Mouse (Mus musculus) heart, postnatal 0 days (tissue): ENCODE data around the gene Lhfpl2. TPM values are rescaled to one million over a fixed set of nuclear protein-coding genes. Genes with fewer than 3 reads are reported as not detected.

Experiments used
- ATAC-seq: fragments of 200-750 bp; cut with Nextera tagmentation; 2 replicates; pipeline ENCODE4 v1.8.0; 2017; ENCODE audit warnings: low read depth, moderate number of reproducible peaks, moderate library complexity; ENCODE audit not compliant: insufficient read depth
- DNase-seq: peaks from one replicate; pipeline ENCODE4 v3.0.0-alpha.2; 2016; ENCODE audit warnings: low spot score
- H3K27ac ChIP-seq: fragments of 300-500 bp; sonication (generic); 2 replicates; pipeline ENCODE4 v1.5.1; 2014; ENCODE audit warnings: low read depth, mild to moderate bottlenecking
- H3K27me3 ChIP-seq: fragments of 300-500 bp; sonication (generic); 2 replicates; pipeline ENCODE4 v1.6.1; 2014; ENCODE audit warnings: low read length, mixed read lengths; ENCODE audit not compliant: control insufficient read depth, insufficient read depth
- H3K36me3 ChIP-seq: fragments of 300-500 bp; sonication (generic); replicated peaks from 2 replicates; pipeline ENCODE4 v1.6.1; 2014; ENCODE audit warnings: low read length, mixed read lengths; ENCODE audit not compliant: control insufficient read depth, insufficient read depth
- H3K4me1 ChIP-seq: fragments of 300-500 bp; sonication (generic); 2 replicates; pipeline ENCODE4 v1.6.1; 2014; ENCODE audit warnings: antibody characterized with exemption; ENCODE audit not compliant: control insufficient read depth, insufficient read depth
- H3K4me2 ChIP-seq: fragments of 300-500 bp; sonication (generic); 2 replicates; pipeline ENCODE4 v1.6.1; 2014; ENCODE audit warnings: low read depth, mild to moderate bottlenecking, low read length, moderate library complexity
- H3K4me3 ChIP-seq: fragments of 300-500 bp; sonication (generic); 2 replicates; pipeline ENCODE4 v1.5.1; 2014; ENCODE audit warnings: low read depth, low read length
- H3K9ac ChIP-seq: fragments of 300-500 bp; sonication (generic); replicated peaks from 2 replicates; pipeline ENCODE4 v1.6.1; 2014; ENCODE audit warnings: low read depth, low read length, mixed read lengths
- H3K9me3 ChIP-seq: fragments of 300-500 bp; sonication (generic); replicated peaks from 2 replicates; pipeline ENCODE4 v1.6.1; 2016; ENCODE audit warnings: low read length; ENCODE audit not compliant: control insufficient read depth
- CTCF ChIP-seq: IDR thresholded peaks from 2 replicates; pipeline ENCODE4 v1.5.1; 2016; ENCODE audit warnings: antibody characterized with exemption, control low read depth, low read depth
- EP300 ChIP-seq: IDR thresholded peaks from 2 replicates; pipeline ENCODE4 v1.6.1; 2016; ENCODE audit warnings: antibody characterized with exemption, low read depth
- WGBS: fragments of 180-500 bp; shearing (Covaris S2); extraction: QIAGEN DNeasy Blood & Tissue Kit; methylation state at CpG from one replicate; pipeline ENCODE4 v1.1.7; 2014; 5-methylcytosine and 5-hydroxymethylcytosine counted together
- polyA plus RNA-seq: library from polyadenylated mRNA; unstranded; fragments of >200 nt; fragmentation: Nextera tagmentation; extraction: Ambion mirVana; gene quantifications from 2 replicates; pipeline ENCODE4 v1.2.1, GENCODE M21; 2015
- total RNA-seq: library from RNA; depleted of rRNA; stranded (reverse); fragments of >200 nt; gene quantifications from 2 replicates; pipeline ENCODE4 v1.2.3, GENCODE M21; 2014; ENCODE audit warnings: low replicate concordance

Gene Lhfpl2
- total and polyA plus RNA-seq, 2 experiments from 2014 or later = 10.8 to 22.5 TPM

GRCm38 (mm10) chr13:94153658-94154057 is 96.1 kb downstream of the Lhfpl2 start:
- DNase-seq (no peak), ATAC-seq (no peak)
- TF ChIP-seq EP300 = no peak
- TF ChIP-seq CTCF = no peak
- no peaks in the 10 kb centered on the region for H3K36me3 ChIP-seq
- no peak overlapping the region for H3K4me2 ChIP-seq
- whole genome bisulfite sequencing = 70% methylated on average over 6 of the region's 6 CpGs
- H3K4me3 ChIP-seq = no peak overlapping the region
- H3K27me3 ChIP-seq = no peaks in the 10 kb centered on the region
- no peak overlapping the region for H3K27ac ChIP-seq
- no peaks in the 10 kb centered on the region for H3K4me1 ChIP-seq
- no peaks in the 10 kb centered on the region for H3K9me3 ChIP-seq
- no peak overlapping the region for H3K9ac ChIP-seq

DNA sequence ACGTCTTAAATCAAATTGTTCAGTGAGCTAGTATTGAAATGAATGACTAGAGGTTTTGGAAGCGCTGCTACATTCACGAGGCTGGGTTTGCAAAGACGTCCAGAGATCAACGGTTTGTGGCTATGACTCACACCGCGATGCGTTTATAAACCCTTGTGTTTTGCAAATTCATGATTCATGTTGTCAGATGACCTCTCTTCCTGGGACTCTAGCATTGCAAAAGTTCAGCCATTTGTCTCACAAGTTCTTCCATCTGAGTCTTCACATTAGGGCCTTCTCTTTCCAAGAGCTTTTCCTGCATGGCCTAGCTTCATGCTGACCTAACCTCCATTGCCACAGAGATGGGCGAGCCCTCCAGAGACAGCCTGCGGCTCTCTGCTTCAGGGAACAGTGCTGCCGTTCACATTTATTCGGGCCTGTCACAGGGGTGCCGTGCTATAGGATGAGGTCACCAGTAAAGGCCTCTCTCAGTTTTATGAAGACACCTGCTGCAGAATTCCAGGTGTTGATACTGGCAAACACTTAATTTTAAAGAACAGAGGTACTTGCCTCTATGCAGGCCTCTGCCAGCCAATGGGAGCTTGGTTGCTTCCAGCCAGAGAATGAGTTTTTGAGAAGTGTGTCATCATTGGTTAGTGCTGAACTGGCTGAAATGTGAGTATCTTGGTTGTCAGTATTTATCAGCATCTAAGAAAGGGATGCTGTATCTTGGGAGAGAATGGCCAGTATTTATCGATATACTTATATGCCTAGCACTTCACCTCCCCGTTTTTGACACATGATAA is 97.1 kb downstream of the Lhfpl2 start:
- Histone ChIP-seq H3K4me2 (no peak overlapping the region), H3K4me3 (no peak overlapping the region), H3K9ac (no peak overlapping the region), H3K27ac (no peak overlapping the region), H3K27me3 (no peaks in the 10 kb centered on the region), H3K4me1 (peaks cover 8% of the 10 kb centered on the region), H3K9me3 (no peaks in the 10 kb centered on the region), H3K36me3 (no peaks in the 10 kb centered on the region)
- no peak for TF ChIP-seq EP300
- no peak for TF ChIP-seq CTCF
- ATAC-seq (no peak), DNase-seq (no peak)
- 82% methylated on average over 15 of the region's 15 CpGs for whole genome bisulfite sequencing

GRCm38 (mm10) chr13:94155657-94156429 is 98.2 kb downstream of the Lhfpl2 start:
- Histone ChIP-seq H3K27ac (no peak overlapping the region), H3K4me1 (peaks cover 8% of the 10 kb centered on the region), H3K9ac (no peak overlapping the region), H3K4me2 (no peak overlapping the region), H3K27me3 (no peaks in the 10 kb centered on the region), H3K9me3 (no peaks in the 10 kb centered on the region), H3K4me3 (no peak overlapping the region), H3K36me3 (no peaks in the 10 kb centered on the region)
- TF ChIP-seq CTCF (no peak), EP300 (no peak)
- no peak for DNase-seq
- ATAC-seq = no peak
- WGBS = 60% methylated on average over 9 of the region's 9 CpGs

DNA sequence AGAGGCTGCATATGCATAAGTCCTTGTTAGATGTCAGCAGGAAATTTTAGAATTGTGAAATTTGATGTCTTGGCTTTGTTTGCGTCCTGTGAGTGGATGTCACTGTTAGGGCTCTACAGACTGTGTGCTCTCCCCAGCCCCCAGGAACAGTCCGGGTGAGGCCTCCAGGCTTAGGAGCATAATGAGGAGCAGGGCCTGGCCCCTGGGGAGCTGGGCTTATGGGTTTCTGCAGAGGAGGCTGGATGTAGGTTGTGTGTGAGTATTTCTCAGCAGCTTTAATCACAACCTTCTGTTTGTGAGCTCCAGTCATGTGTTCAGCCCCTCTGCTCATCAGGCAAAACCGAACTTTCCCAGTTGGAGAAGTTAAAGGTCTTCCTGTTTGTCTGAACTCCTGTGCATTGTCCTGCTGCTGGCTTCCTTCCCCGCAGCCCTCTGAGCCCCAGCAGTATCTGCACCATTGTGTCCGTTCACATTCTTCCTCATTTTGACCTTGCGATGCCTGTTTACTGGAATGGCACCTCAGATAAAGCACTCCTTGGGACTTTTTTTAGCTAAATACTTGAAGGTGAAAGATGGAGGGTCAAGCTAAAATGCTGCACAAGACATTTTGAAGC is 101.4 kb downstream of the Lhfpl2 start:
- no peak overlapping the region for H3K4me3 ChIP-seq
- 32% methylated on average over 6 of the region's 6 CpGs for WGBS
- H3K9ac ChIP-seq = no peak overlapping the region
- H3K36me3 ChIP-seq = no peaks in the 10 kb centered on the region
- no peak overlapping the region for H3K4me2 ChIP-seq
- H3K27ac ChIP-seq = peak overlapping the region; percentile 24
- no peaks in the 10 kb centered on the region for H3K9me3 ChIP-seq
- ATAC-seq (peak; percentile 44; the same call in 1 of the 2 replicates), DNase-seq (no peak)
- TF ChIP-seq EP300 = no peak
- no peak for TF ChIP-seq CTCF
- peaks cover 8% of the 10 kb centered on the region for H3K4me1 ChIP-seq
- H3K27me3 ChIP-seq = no peaks in the 10 kb centered on the region

DNA sequence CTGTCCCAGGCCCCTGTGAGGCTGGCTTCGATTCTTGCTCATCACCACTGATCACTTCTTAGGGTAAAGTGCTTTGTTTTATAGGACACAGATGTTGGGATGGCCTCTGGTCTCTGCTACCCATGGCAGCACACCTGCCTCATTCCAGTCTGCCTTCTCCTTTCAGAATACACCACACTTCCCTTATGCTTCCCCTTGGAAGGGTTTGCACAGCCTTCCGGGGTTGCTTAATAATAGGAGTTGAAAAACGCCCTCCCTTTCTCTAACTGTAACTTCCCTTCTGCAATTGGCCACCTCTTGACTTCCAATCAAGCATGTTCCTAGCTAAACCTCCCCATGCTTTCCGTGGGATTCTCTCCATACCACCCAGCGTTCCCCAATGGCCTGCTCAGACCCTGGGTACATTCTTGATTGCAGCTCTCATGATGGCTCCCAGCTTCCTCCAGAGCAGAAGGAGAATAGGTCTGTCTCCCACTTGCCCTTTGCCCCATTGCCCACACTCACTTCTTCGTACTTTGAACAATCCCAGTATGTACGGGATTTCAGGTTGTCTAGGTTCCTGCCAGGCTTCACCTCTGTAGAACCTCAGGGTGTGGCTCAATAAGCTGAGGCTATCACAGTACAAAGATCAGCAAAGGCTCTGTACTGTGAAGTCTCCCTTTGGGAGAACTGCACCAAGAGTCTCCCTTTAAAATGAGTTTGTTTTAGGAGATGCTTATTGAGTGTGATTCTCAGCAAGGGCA is 102.1 kb downstream of the Lhfpl2 start:
- H3K4me1 ChIP-seq = peaks cover 8% of the 10 kb centered on the region
- H3K9me3 ChIP-seq = no peaks in the 10 kb centered on the region
- no peak overlapping the region for H3K4me2 ChIP-seq
- DNase-seq = no peak
- 69% methylated on average over 7 of the region's 7 CpGs for WGBS
- H3K36me3 ChIP-seq = no peaks in the 10 kb centered on the region
- no peaks in the 10 kb centered on the region for H3K27me3 ChIP-seq
- TF ChIP-seq EP300 = no peak
- no peak for TF ChIP-seq CTCF
- H3K9ac ChIP-seq = no peak overlapping the region
- no peak overlapping the region for H3K4me3 ChIP-seq
- peak overlapping the region; percentile 24 for H3K27ac ChIP-seq
- ATAC-seq = no peak
